Mouse (Mus musculus) lung, postnatal 0 days (tissue): ENCODE results near the gene Mccc2.

Source experiments
- CTCF ChIP-seq: IDR thresholded peaks from 2 replicates; pipeline ENCODE4 v1.5.1; 2016; ENCODE audit warnings: antibody characterized with exemption, mild to moderate bottlenecking
- EP300 ChIP-seq: IDR thresholded peaks from 2 replicates; pipeline ENCODE4 v1.6.1; 2016; ENCODE audit warnings: antibody characterized with exemption, mild to moderate bottlenecking, control low read depth

DNA sequence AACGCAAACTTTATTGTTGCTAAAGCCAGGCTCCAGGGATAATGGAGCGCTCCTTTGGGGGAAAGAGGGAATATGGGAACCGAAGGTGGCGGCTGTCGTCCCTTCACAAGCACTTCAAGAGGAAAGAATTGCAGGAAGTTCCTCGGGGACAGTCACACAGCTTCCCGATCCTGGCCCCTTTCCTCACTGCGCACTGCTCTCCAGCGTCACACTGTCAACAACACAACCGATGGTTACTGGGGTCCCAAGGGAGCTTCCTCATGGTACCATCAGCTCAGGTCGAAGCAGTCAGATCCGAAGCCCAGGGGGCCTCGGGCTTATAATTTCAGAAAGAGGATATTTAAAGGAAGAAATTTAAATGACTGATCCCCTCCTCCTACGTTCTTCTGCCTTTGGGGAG, 116.6 kb downstream of the Mccc2 start:
- TF ChIP-seq CTCF (no peak), EP300 (no peak)
